Mouse (Mus musculus): ENCODE results near the gene Med24. TPM values are rescaled to one million over a fixed set of nuclear protein-coding genes. Genes with fewer than 3 reads are reported as not detected.
A peak's percentile ranks its signal among the peaks of the same experiment; 100 is the strongest.

Gene Med24
- polyA plus RNA-seq, 1 experiment from 2014 or later: 53.0 TPM

DNA sequence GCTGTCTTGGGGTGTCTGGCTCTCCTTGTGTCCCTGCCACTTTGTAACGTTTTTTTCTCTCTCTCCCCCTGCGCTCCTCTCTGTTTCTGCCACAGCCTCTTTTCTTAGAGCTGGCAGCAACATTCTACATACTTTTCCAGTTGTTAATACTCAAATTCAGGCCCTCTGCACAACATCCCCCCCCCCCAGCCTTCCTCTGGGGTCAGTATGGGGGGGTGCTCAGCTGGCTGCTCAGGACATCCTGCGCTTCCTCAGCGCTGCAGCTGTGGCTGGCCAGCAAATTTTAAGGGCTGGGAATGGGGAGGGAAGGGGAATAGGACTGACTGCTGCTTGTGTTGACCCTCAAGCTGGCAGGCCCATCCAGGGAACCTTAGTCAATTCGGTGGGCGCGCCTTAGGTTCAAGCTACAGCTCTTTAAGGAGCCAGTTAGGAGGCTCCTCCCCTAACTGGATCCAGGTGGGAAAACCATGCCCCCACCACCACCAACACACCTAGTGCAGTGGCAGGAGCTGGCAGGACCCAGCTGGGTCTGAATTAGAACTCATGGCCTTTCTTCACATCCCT lies 15.3 kb upstream of the Med24 start:
- Histone ChIP-seq H3K27ac (ENCODE audit: low read depth) (peak overlapping the region; percentile 95), H3K4me1 (ENCODE audit: insufficient read depth) (peaks cover 69% of the 10 kb centered on the region), H3K4me3 (ENCODE audit: low read depth, low read length) (peak overlapping the region; percentile 75), H3K36me3 (ENCODE audit: insufficient read depth) (no peaks in the 10 kb centered on the region), H3K4me2 (peak overlapping the region; percentile 76), H3K9me3 (ENCODE audit: low read depth, low read length) (no peaks in the 10 kb centered on the region), H3K27me3 (ENCODE audit: insufficient read depth, low read length) (no peaks in the 10 kb centered on the region), H3K9ac (peak overlapping the region; percentile 40)
- no peak for ATAC-seq (ENCODE audit: insufficient read depth)
- TF ChIP-seq CTCF (IDR thresholded peaks at IDR 0.05; ENCODE audit: low read depth): no peak
- DNase-seq: peak; percentile 48
- 29% methylated on average over 7 of the region's 7 CpGs for WGBS

GRCm38 (mm10) chr11:98743655-98744345 lies 14.6 kb upstream of the Med24 start:
- no peak for TF ChIP-seq CTCF (IDR thresholded peaks at IDR 0.05; ENCODE audit: low read depth)
- peak; percentile 39 for ATAC-seq (ENCODE audit: insufficient read depth)
- WGBS: 2% methylated on average over 9 of the region's 9 CpGs
- Histone ChIP-seq H3K4me2 (peak overlapping the region; percentile 76), H3K4me1 (ENCODE audit: insufficient read depth) (peaks cover 62% of the 10 kb centered on the region), H3K27me3 (ENCODE audit: insufficient read depth, low read length) (no peaks in the 10 kb centered on the region), H3K36me3 (ENCODE audit: insufficient read depth) (no peaks in the 10 kb centered on the region), H3K9ac (peak overlapping the region; percentile 81), H3K27ac (ENCODE audit: low read depth) (peak overlapping the region; percentile 95), H3K9me3 (ENCODE audit: low read depth, low read length) (no peaks in the 10 kb centered on the region), H3K4me3 (ENCODE audit: low read depth, low read length) (peak overlapping the region; percentile 75)
- DNase-seq: peak; percentile 86

- Histone ChIP-seq H3K27me3 (ENCODE audit: insufficient read depth, low read length) (no peaks in the 10 kb centered on the region), H3K4me1 (ENCODE audit: insufficient read depth) (peaks cover 50% of the 10 kb centered on the region), H3K27ac (ENCODE audit: low read depth) (peak overlapping the region; percentile 95), H3K36me3 (ENCODE audit: insufficient read depth) (no peaks in the 10 kb centered on the region), H3K9me3 (ENCODE audit: low read depth, low read length) (no peaks in the 10 kb centered on the region), H3K4me3 (ENCODE audit: low read depth, low read length) (peak overlapping the region; percentile 75), H3K4me2 (peak overlapping the region; percentile 76), H3K9ac (peak overlapping the region; percentile 81)
- TF ChIP-seq CTCF (IDR thresholded peaks at IDR 0.05; ENCODE audit: low read depth): no peak
- DNase-seq (peak; percentile 25), ATAC-seq (ENCODE audit: insufficient read depth) (peak; percentile 6; the same call in 1 of the 2 replicates)
- WGBS: 1% methylated on average over 21 of the region's 21 CpGs
Measured at GRCm38 (mm10) chr11:98742397-98743291, 13.4 kb upstream of the Med24 start.

DNA sequence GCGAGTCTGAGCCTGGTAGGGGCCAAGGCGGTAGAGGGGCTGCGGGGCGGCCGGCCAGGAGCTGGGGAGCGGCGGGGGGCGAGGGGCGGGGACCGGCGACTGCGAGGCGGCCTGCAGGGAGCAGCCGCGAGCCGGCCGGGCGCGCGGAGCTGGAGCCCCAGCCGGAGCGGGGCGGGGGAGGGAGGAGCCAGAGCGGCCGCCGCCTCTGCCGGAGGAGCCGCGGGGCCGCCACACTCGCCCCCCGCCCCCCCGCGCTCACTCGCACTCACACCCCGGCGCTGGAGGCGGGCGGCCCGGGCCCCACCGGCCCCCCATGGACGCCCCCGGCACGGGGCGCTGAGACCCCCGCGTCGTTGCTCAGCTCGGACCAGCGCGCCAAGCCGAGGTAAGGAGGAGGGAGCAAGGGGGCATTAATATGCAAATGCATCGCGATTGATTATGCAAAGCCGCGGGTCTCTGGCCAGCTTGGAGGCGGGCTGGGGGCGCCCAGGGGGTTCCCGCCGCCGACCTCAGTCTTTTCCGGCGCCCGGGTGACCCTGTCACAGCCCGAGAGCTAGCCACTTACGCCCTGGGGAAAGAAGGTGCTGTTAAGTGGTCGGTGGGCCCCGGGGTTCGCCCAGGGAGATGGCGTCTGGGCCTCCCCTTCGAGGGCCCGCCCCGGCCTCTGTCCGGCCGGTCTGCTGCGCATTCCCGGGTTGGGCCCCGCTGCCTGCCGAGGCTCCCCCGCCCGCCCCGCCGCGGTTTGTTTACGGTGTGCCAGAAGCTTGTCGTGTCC lies 12.6 kb upstream of the Med24 start:
- peak overlapping the region; percentile 76 for H3K4me2 ChIP-seq
- peak overlapping the region; percentile 75 for H3K4me3 ChIP-seq (ENCODE audit: low read depth, low read length)
- no peaks in the 10 kb centered on the region for H3K27me3 ChIP-seq (ENCODE audit: insufficient read depth, low read length)
- H3K9ac ChIP-seq: peak overlapping the region; percentile 81
- under 1% methylated on average over 78 of the region's 86 CpGs for WGBS
- H3K9me3 ChIP-seq (ENCODE audit: low read depth, low read length): no peaks in the 10 kb centered on the region
- no peaks in the 10 kb centered on the region for H3K36me3 ChIP-seq (ENCODE audit: insufficient read depth)
- H3K27ac ChIP-seq (ENCODE audit: low read depth): peak overlapping the region; percentile 95
- TF ChIP-seq CTCF (IDR thresholded peaks at IDR 0.05; ENCODE audit: low read depth): no peak
- peaks cover 44% of the 10 kb centered on the region for H3K4me1 ChIP-seq (ENCODE audit: insufficient read depth)
- DNase-seq: peak; percentile 89
- peak; percentile 70 for ATAC-seq (ENCODE audit: insufficient read depth)

DNA sequence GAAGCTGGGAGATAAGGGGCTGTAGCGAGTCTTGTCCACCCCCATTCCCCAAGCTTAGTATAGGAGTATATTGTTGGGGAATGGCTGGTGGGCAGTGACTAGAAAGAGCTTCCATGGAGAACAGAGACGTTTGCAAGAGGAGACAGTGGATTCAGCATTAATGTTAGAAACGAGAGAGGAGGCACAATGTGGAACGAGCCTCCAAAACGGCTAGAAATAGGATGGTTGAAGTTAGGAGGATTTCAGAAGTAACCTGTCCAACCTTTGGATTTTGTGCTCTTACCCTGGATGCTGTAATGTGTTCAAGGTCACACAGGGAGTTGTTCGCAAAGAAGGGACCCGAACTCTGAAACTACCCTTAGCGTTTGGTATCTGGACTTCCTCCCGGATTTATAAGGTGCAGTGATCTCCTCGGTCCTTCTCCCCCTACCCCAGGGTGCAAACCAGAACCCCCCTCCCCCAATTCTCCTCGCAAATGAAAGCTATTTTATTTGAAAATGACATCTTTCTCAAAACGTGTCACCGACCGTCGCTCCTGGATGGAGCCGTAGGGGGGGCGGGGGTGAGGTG lies 11.9 kb upstream of the Med24 start:
- Histone ChIP-seq H3K27ac (ENCODE audit: low read depth) (peak overlapping the region; percentile 95), H3K36me3 (ENCODE audit: insufficient read depth) (no peaks in the 10 kb centered on the region), H3K4me3 (ENCODE audit: low read depth, low read length) (peak overlapping the region; percentile 75), H3K4me1 (ENCODE audit: insufficient read depth) (peaks cover 37% of the 10 kb centered on the region), H3K4me2 (peak overlapping the region; percentile 76), H3K27me3 (ENCODE audit: insufficient read depth, low read length) (no peaks in the 10 kb centered on the region), H3K9ac (peak overlapping the region; percentile 81), H3K9me3 (ENCODE audit: low read depth, low read length) (no peaks in the 10 kb centered on the region)
- DNase-seq (peak; percentile 25), ATAC-seq (ENCODE audit: insufficient read depth) (no peak)
- WGBS: under 1% methylated on average over 17 of the region's 17 CpGs
- TF ChIP-seq CTCF (IDR thresholded peaks at IDR 0.05; ENCODE audit: low read depth): no peak

DNA sequence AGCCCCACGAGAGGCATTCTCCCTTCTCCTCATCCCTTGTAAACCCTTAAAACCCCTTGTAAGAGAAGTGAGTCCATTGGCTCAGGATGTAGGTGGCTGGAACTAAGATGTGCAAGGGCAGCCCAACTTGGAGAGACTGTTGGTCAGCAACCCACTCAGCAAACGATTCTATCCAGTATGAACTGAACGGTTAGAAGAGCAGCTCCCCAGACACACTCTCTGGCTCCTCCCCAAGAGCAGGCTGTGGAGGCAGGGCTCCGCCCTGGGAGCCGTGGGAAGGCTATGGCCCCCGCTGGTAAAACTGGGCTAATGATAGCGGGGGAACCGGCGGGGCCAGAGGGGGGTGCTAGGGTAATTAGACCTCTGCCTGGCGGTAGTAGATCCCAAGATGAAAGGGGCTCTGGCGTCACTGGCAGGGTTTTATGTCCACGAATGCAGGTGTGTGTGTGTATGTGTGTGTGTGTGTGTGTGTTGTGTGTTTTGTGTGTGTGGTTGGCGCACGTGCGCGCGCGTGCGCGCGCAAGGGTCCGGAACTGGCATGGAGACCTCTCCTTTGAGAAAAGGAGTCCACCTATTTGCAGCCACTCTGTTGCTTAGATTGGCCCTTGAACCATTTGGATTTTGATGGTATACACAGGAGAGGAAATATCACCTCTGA lies 11.3 kb upstream of the Med24 start, which contains the start of gene Thra:
Thra (plus strand) TSS at position 246 of the 658 bp plus-strand sequence.
- Histone ChIP-seq H3K36me3 (ENCODE audit: insufficient read depth) (no peaks in the 10 kb centered on the region), H3K4me3 (ENCODE audit: low read depth, low read length) (peak within 1 kb of the TSS; percentile 75), H3K27ac (ENCODE audit: low read depth) (peak within 1 kb of the TSS; percentile 95), H3K27me3 (ENCODE audit: insufficient read depth, low read length) (no peaks in the 10 kb centered on the region), H3K9ac (peak within 1 kb of the TSS; percentile 81), H3K9me3 (ENCODE audit: low read depth, low read length) (no peaks in the 10 kb centered on the region), H3K4me1 (ENCODE audit: insufficient read depth) (peaks cover 31% of the 10 kb centered on the region), H3K4me2 (peak within 1 kb of the TSS; percentile 76)
- peak; percentile 85 for DNase-seq
- ATAC-seq (ENCODE audit: insufficient read depth): peak; percentile 77
- WGBS: under 1% methylated on average over 22 of the region's 22 CpGs
- TF ChIP-seq CTCF (IDR thresholded peaks at IDR 0.05; ENCODE audit: low read depth): no peak
